Mouse (Mus musculus): ENCODE measurements around the gene Mug2. TPM values are rescaled to one million over a fixed set of nuclear protein-coding genes. Genes with fewer than 3 reads are reported as not detected.
"Not testable (repeated sequence)": the region's sequence is repeated elsewhere in the genome, so short reads cannot be mapped to it uniquely, and the experiment has no call there.

Gene Mug2
- polyA plus RNA-seq (2012; rRNA removed): not detected in 2 replicates

DNA sequence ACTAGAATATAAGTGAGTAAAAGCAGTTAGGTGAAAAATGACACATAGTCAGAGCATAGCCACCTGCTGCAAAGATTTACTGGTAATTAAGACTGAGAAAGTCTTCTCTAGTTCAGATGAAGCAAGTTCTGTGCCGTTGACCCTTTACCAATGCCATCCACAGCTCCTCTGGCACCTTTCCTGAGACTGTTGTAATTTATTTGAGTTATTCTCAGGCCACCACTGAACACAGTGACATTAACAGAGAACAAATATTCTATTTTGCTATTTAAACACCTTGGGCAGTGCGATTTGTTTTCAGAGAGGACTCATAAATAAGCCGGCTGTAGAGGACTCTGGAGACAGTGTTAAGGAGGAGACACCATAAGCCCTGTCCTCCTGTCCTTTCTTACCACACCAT is at the start of gene Mug2:
Gene Mug2 (plus strand): TSS at position 301 of the 400 bp plus-strand sequence.
- DNase-seq (ENCODE audit: low spot score): not testable (repeated sequence)

DNA sequence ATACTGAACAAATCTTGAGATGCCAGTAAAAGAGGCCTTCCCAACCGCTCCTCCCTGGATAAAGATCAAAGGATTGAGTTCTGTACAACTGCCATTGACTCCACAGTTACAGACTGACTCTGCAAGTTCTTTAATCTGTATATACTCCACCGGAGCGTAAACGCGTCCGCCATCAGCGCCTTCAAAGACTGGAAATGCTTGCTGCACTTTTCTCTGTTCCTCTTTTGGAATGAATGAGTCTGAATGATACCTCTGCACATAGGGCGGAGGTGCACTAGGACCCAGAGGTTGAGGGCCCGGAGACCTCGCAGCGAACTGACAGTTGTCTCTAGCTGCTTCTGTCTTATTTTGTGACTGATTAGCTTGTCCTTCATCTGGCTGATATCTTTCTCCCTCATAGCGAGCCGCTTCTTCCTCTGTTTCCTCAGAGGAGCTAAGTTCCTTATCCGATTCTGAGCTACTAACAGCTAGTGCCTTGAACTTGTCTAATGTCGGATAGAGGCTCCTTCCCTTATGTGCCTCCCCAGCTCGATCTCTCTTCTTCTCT is 48.7 kb upstream of the Mug2 start:
- DNase-seq (ENCODE audit: low spot score): not testable (repeated sequence)

DNA sequence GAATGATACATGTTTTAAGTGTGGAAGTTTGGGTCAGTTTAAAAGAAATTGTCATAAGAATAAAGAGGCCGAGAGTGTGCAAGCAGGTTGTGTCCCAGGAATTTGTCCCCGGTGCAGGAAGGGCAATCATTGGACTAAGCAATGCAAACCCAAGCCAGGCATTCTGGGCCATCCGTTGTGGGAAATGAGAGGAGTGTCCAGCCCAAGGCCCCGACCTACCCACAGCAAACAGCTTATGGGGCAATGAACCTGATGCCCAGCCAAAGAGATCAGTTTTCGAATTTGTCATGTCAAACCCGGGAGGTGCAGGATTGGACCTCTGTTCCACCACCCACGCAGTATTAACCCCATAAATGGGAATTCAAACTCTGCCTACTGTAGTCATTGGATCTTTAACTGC is 30.9 kb upstream of the Mug2 start:
- DNase-seq (ENCODE audit: low spot score): no peak

DNA sequence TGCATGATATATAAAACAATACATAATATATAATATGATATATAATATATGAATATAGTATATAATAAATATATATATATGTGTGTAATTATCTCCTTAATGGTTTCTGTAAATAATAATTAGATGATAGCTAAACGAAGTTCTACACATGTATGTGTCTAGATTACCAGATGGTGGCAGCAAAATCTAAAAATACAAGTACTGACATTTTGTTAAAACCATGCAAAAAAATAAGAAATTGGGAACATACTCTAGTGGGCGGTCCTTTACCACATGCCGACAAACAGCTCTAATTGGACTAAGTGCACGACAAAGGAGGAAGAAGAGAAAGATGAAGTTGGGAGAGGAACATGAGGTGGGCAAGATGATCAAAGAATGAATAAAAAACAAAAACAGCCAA is 94.3 kb downstream of the Mug2 start:
- no peak for DNase-seq (ENCODE audit: low spot score)

DNA sequence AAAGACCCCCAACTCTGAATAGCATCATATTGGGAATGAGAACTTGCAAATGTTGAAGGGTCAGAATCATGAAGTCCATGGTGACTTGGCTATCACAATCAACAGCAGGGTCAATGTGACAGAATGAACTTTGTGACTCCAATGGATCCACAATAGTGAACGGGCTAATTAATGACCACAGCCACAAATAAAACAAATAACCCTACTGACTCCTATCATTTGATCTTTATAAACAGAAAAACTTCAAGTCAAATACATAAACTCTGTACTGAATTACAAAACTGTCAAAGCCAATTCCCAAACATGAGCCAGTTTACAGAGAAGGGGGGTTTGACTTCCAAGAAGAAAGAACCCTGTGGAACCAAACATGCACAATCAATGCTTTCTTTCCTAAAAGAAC is 95.1 kb downstream of the Mug2 start:
- no peak for DNase-seq (ENCODE audit: low spot score)

DNA sequence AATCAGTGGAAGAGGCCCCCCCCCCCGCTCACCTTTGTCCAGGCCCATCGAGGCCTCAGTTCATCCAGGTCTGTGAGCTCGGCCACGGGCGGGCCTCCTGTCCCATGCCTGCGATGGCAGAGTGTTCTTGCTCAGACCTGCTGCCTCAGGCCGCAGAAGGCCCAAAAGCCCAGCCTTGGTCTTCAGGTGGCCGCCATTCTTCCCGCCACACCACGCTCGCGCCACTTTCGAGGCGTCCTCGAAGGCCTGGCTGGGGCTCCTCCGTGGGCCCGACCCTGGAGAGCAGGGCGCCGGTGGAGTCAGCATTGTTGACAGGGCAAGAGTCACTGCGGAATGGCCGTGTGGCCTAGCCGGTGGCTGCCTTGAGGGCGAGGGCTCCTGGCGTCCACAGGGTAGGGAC is 110.4 kb downstream of the Mug2 start:
- DNase-seq (ENCODE audit: low spot score): no peak

DNA sequence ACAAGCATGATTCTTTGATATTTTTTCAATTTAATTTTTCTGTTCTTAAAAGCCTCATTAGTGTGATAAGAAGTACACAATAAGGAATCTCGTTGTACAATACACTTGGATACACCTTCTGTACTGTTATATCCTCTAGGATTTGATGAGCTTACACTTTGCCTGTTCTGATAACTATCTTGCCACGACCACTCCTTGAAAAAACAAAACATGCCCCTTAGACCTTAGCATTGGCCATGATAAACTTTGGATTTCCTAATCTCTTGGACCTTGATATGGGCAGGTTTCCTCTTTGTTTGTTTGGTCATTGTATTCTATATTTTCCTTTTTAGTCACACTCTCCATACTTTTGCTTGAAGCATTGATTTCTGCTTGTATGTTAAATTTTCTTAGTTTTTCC is 123.0 kb downstream of the Mug2 start:
- no peak for DNase-seq (ENCODE audit: low spot score)

Other genes with a start within 250 kb of the Mug2 start
- not detected in 2 replicates for gene Mug1, start 168.2 kb upstream of the Mug2 start, polyA plus RNA-seq (2012; rRNA removed)